Mouse (Mus musculus): ENCODE results near the gene Efna2. TPM values are rescaled to one million over a fixed set of nuclear protein-coding genes. Genes with fewer than 3 reads are reported as not detected.

The Efna2 gene
- polyA plus RNA-seq, 1 experiment from 2014 or later: 20.6 TPM

DNA sequence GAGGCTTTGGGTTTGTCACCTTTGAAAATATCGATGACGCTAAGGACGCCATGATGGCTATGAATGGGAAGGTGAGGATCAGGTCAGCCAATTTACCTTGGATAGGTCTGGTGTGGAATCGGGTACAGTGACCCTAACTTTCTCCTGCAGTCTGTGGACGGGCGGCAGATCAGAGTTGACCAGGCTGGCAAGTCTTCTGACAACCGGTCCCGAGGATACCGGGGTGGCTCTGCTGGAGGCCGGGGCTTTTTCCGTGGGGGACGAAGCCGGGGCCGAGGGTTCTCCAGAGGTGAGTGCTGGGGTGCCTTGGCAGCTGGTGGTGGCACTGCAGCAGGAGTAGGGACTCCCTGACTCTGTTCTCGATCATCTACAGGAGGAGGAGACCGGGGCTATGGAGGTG lies 9.2 kb upstream of the Efna2 start:
- peaks cover 59% of the 10 kb centered on the region for H3K4me1 ChIP-seq
- WGBS: 95% methylated on average over 16 of the region's 16 CpGs

DNA sequence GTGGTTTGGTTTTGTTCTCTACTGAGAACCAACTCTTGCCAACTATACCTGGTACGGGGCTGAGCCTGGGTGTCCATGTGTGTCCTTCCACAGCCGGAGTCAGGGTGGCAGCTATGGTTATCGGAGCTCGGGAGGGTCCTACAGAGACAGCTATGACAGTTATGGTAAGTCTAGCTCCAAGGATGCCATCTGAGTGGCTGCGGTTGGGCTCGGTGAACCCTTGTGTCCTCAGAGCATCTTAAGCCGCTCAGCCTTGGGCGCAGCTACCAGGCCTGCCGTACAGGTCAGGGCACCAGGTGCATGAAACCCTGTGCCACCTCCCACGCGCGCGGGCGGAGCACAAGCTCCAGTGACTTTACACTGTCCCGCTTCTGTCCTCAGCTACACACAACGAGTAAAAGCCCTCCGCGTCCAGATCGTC lies 8.7 kb upstream of the Efna2 start:
- no peak for DNase-seq (ENCODE audit: low spot score)
- Histone ChIP-seq H3K9me3 (no peaks in the 10 kb centered on the region), H3K4me1 (peaks cover 56% of the 10 kb centered on the region), H3K27me3 (ENCODE audit: insufficient read depth, poor library complexity, severe bottlenecking) (no peaks in the 10 kb centered on the region), H3K36me3 (peaks cover 32% of the 10 kb centered on the region), H3K27ac (no peak overlapping the region), H3K4me3 (0 out of 2 replicates have a peak overlapping the region, but pooled peaks have one; percentile 12)
- WGBS: 95% methylated on average over 19 of the region's 19 CpGs

More for the DNA sequence above, 9.2 kb upstream of the Efna2 start:
- Histone ChIP-seq H3K27me3 (ENCODE audit: insufficient read depth, poor library complexity, severe bottlenecking) (no peaks in the 10 kb centered on the region), H3K27ac (no peak overlapping the region), H3K9me3 (no peaks in the 10 kb centered on the region), H3K4me3 (0 out of 2 replicates have a peak overlapping the region, but pooled peaks have one; percentile 12), H3K36me3 (peaks cover 32% of the 10 kb centered on the region)
- DNase-seq (ENCODE audit: low spot score): no peak

DNA sequence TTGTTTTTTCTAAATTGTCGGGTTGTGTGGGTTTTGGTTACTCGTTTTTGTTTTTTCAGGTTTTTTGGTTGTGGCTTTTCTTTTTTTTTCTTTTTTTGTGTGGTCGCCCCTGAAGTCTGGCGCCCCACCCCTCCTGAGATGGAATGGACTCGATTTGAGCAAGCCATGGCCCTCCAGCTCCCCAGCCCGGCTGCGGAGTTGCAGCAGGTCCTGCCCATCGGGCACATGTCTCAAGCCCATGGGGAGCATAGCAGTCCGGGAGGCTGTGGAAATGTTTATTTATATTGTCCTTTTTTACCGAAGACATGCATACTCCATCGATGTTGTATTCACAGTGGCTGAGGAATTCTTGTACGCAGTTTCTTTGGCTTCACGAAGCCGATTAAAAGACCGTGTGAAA lies 8.0 kb upstream of the Efna2 start:
- Histone ChIP-seq H3K4me1 (peaks cover 57% of the 10 kb centered on the region), H3K36me3 (peaks cover 32% of the 10 kb centered on the region), H3K4me3 (no peak overlapping the region), H3K9me3 (no peaks in the 10 kb centered on the region), H3K27ac (no peak overlapping the region), H3K27me3 (ENCODE audit: insufficient read depth, poor library complexity, severe bottlenecking) (no peaks in the 10 kb centered on the region)
- no peak for DNase-seq (ENCODE audit: low spot score)
- 90% methylated on average over 15 of the region's 15 CpGs for WGBS

DNA sequence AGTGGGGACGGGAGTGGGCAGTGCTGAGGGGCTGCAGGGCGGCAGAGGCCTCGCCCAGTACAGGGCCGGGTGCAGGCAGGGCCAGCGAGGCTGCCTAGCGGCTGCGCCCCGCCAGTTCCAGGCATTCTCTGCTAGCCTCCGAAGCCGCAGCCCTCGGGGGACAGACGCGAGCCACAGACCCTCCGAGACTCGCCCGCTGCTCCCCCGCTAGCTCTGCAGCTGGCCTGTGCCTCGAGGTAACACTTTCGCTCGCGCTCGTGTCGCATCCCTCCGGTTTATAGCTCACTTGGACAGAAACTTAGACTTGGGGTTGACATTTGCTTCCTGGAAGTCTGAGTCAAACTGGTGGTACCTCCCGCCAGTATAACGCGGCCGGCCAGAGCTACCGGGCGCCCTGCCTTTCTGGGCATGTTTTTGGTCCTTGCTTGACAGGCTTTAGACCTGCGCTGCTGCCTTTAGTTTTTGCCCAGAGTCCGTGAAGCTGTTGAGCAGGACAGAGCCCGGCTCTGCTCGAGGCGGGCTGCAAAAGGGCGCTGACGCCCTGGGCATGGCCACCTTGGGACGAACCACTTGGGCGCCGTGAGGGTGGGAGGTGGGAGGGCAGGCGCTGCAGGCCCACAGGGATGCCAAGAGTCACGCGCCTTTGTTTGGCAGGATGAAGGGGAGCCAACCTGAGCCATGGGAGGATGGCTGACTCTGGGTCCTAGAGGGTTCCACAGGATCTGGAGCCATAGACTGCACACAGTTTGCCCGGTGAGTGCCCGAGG lies 7.3 kb upstream of the Efna2 start:
- H3K9me3 ChIP-seq: no peaks in the 10 kb centered on the region
- H3K4me1 ChIP-seq: peaks cover 56% of the 10 kb centered on the region
- DNase-seq (ENCODE audit: low spot score): no peak
- H3K4me3 ChIP-seq: peak overlapping the region; percentile 73
- H3K27ac ChIP-seq: peak overlapping the region; percentile 87
- H3K27me3 ChIP-seq (ENCODE audit: insufficient read depth, poor library complexity, severe bottlenecking): no peaks in the 10 kb centered on the region
- H3K36me3 ChIP-seq: peaks cover 32% of the 10 kb centered on the region
- 84% methylated on average over 45 of the region's 45 CpGs for WGBS

DNA sequence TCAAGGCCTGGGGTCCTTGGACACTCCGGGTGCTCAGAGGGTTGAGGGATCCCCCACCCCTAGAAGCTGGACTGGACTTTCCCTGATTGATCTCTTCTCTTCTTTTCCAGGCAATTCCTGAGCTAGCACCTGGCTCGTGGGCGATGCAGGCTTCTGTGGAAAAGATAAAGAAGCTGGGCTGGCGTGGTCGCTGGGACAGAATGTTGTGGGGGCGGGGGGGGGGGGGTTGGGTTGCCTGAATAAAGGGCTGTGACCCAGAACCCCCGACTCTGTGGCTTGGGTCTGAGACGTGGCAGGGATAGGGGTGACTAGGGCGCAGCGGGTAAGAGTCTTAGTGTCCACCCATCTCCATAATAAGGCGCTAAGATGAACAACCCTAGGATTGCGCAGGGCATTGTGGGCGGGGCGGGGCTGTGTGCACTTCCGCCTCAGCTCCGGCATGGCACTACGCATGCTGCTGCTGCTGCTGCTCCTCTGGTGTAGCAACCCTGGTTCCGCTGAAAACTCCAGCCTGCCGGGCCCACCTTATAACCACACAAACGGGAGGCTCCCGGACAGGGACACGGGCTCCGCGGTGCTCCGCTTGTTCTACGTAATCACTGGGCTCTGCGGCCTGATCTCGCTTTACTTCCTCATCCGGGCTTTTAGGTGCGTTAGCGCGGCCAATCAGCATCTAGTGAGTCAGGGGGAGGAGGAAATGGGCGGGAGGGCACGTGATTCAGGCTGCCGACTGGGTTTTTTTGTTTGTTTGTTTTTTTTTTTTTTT lies 6.6 kb upstream of the Efna2 start, which contains the start of gene 1600002K03Rik:
Gene 1600002K03Rik (plus strand): TSS at position 418 of the 766 bp plus-strand sequence.
- Histone ChIP-seq H3K27me3 (ENCODE audit: insufficient read depth, poor library complexity, severe bottlenecking) (no peaks in the 10 kb centered on the region), H3K36me3 (peaks cover 32% of the 10 kb centered on the region), H3K4me3 (peak within 1 kb of the TSS; percentile 73), H3K9me3 (no peaks in the 10 kb centered on the region), H3K27ac (peak within 1 kb of the TSS; percentile 87), H3K4me1 (peaks cover 58% of the 10 kb centered on the region)
- WGBS: 5% methylated on average over 35 of the region's 35 CpGs
- peak; percentile 96 for DNase-seq (ENCODE audit: low spot score)

DNA sequence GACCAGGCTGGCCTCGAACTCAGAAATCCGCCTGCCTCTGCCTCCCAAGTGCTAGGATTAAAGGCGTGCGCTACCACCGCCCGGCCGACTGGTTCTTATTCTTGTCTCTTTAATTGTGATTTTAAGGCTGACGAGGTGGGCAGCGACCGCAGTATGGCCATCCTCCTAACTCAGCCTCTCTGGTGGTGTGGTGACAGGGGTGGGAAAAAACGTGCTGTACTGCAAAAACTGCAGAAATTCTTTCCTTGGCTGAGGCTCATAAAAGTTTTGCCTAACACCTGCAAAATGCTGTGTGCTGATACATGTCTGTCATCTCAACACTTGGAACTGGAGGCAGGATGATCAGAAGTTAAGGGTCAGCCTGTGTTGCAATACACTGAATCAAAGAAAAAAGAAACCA lies 5.9 kb upstream of the Efna2 start:
- H3K27me3 ChIP-seq (ENCODE audit: insufficient read depth, poor library complexity, severe bottlenecking): no peaks in the 10 kb centered on the region
- H3K9me3 ChIP-seq: no peaks in the 10 kb centered on the region
- peak overlapping the region; percentile 73 for H3K4me3 ChIP-seq
- H3K27ac ChIP-seq: peak overlapping the region; percentile 87
- H3K36me3 ChIP-seq: peaks cover 32% of the 10 kb centered on the region
- DNase-seq (ENCODE audit: low spot score): no peak
- H3K4me1 ChIP-seq: peaks cover 65% of the 10 kb centered on the region
- WGBS: 7% methylated on average over 11 of the region's 11 CpGs

DNA sequence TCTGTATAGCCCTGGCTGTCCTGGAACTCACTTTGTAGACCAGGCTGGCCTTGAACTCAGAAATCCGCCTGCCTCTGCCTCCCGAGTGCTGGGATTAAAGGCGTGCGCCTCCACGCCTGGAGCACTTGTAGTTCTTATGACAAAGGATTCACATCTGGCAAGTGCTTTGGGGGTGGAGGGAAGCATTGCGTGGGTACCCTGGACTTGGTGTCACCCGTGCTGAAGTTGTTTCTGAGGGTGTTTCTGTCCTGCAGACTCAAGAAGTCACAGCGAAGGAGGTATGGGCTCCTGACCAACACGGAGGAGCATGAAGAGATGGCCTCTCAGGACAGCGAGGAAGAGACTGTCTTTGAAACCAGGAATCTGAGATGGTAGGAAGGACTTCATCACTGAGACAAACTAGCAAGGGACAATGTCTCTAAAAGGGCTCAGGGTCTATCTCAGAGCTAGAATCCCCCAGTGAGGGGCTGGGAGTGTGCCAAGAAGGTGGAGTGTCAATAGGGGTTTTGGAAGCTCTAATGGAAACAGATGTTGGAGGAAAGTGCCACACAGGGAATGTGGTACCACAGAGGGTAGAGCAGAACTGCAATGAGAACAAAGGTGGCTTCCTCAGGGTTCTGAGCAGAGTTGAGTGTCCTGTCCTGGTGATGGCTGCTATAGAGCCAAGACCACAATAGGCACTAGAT lies 5.2 kb upstream of the Efna2 start:
- H3K27me3 ChIP-seq (ENCODE audit: insufficient read depth, poor library complexity, severe bottlenecking): no peaks in the 10 kb centered on the region
- peaks cover 63% of the 10 kb centered on the region for H3K4me1 ChIP-seq
- H3K4me3 ChIP-seq: no peak overlapping the region
- whole genome bisulfite sequencing: 85% methylated on average over 10 of the region's 10 CpGs
- peaks cover 32% of the 10 kb centered on the region for H3K36me3 ChIP-seq
- H3K9me3 ChIP-seq: no peaks in the 10 kb centered on the region
- H3K27ac ChIP-seq: no peak overlapping the region
- no peak for DNase-seq (ENCODE audit: low spot score)

DNA sequence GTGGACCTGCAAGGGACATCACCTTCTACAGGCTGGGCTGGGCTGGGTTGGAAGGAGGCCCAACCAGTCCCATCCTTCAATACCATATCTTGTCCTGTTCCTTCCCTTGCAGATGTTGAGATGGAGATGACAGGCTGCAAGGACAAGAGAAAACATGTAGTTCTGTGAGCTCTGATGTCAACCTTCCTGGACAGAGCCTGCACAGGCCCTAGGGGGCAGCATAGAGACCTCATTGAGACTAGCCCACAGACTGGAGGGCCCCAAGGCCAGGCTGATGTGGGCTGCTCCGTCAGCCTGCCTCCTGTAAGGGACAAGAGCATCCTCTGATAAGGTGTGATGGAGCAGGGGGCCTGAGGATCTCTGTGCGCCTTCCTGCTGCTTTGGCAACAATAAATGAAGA lies 4.6 kb upstream of the Efna2 start:
- H3K9me3 ChIP-seq: no peaks in the 10 kb centered on the region
- no peak for DNase-seq (ENCODE audit: low spot score)
- peaks cover 31% of the 10 kb centered on the region for H3K36me3 ChIP-seq
- H3K4me3 ChIP-seq: no peak overlapping the region
- no peak overlapping the region for H3K27ac ChIP-seq
- 33% methylated on average over 2 of the region's 2 CpGs for WGBS
- peaks cover 63% of the 10 kb centered on the region for H3K4me1 ChIP-seq
- 0 out of 2 replicates have a peak, but pooled peaks cover 1% of the 10 kb centered on the region for H3K27me3 ChIP-seq (ENCODE audit: insufficient read depth, poor library complexity, severe bottlenecking)

DNA sequence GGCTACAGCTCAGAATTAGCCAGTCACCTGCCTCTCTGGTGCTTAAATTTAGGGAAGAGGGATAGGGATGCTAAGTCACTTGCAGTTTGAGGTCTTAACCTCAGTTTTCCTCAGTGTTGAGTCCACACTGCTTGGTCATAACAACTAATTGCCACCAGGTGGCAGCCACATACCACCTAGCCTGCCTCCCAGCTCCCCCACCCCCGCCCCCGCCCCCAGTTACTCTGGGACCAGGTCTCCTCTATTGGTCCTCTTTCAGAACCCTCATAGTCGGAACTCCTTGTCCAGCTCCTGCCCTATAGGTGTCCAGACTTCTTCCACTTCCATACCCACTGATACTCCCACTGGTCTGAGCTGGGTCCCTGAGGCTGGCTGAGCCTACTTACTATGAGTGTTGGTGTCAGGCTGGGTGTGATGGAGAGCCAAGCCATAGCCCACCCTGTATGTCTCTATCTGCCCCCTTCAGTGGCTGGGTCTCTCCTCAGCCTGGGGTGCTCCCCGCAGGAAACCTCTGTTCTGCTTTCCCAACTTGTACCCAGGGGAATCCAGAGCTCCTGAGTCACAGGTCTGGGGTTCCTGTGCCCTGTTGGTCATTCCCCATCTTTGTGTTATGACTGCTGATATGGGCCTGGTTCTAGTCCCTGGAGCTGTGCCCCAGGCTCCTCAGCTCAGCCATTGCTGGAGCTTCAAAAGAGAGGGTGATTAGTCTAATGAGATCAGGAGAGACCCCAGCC lies 3.6 kb upstream of the Efna2 start:
- Histone ChIP-seq H3K4me1 (peaks cover 67% of the 10 kb centered on the region), H3K9me3 (no peaks in the 10 kb centered on the region), H3K27ac (no peak overlapping the region), H3K4me3 (peak overlapping the region; percentile 3), H3K27me3 (ENCODE audit: insufficient read depth, poor library complexity, severe bottlenecking) (peaks cover 10% of the 10 kb centered on the region), H3K36me3 (peaks cover 21% of the 10 kb centered on the region)
- no peak for DNase-seq (ENCODE audit: low spot score)
- WGBS: 26% methylated on average over 4 of the region's 4 CpGs

DNA sequence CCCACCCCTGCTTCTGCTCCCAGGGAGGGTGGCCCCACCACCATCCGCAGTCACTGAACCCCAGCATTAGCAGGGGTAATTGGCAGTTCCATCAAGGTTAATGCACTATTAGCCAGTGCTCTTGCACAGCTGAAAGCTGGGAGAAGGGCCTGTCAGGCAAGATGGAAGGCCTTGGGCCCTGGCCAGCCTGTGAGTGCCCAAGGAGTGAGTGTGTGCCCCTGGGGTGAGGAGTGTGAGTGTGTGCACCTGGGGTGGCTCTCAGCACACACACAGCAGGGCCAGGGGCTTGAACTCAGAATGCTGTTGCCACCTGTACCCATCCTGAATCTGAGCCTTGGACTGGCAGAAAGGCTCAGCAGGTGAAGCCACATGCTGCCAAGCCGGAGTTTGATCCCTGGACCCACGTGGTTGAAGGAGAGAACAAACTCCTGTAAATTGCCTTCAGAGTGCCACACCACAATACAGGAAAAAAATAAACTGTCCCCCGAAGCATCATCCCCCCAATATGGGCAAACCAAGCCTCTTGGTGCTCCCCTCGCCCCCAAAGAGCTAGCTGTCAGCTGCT lies 2.9 kb upstream of the Efna2 start:
- H3K9me3 ChIP-seq: no peaks in the 10 kb centered on the region
- H3K4me1 ChIP-seq: peaks cover 74% of the 10 kb centered on the region
- peaks cover 13% of the 10 kb centered on the region for H3K27me3 ChIP-seq (ENCODE audit: insufficient read depth, poor library complexity, severe bottlenecking)
- no peak overlapping the region for H3K4me3 ChIP-seq
- peaks cover 14% of the 10 kb centered on the region for H3K36me3 ChIP-seq
- H3K27ac ChIP-seq: no peak overlapping the region
- no peak for DNase-seq (ENCODE audit: low spot score)
- WGBS: 79% methylated on average over 5 of the region's 5 CpGs

DNA sequence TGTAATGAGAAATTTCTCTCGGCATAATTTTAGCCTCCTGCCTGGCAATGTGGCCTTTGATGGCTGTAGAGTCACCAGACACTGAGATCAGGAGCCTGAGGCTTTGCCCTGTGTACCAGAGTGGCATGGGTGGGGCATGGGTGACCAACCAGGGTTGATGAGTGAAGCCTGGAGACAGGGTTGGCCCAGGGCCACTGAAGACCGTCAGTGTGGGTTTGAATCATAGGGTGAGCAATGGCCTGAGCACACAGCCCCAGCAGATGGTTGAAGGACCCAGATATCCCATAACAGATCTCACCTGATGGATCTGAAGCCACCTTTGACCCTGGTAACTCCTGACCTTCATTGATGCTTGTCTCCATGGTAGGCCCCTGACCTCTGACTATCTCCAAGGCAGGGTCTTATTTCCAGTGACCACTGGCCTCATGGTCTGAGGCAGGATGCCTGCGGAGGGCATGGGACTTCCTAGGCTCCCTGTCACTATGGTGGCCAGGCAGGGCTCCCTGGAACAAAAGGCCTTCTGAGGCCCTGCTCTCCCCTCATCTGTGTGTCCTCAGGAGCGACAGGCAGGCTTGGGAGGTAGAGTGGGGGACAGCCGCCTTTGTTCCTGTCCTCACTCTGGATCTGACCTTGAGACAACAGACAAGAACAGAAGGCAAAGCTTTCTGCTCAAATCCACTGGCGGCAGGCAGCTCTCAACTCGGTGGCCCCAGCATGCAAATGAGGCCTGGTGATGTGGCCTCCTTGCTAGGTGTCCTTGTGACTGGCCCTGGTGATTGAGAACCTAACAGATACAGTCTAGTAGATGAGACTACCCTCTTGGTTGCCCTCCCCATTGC lies 1.6 kb upstream of the Efna2 start:
- Histone ChIP-seq H3K27me3 (ENCODE audit: insufficient read depth, poor library complexity, severe bottlenecking) (peaks cover 16% of the 10 kb centered on the region), H3K27ac (peak overlapping the region; percentile 93), H3K4me1 (peaks cover 64% of the 10 kb centered on the region), H3K9me3 (no peaks in the 10 kb centered on the region), H3K4me3 (no peak overlapping the region), H3K36me3 (peaks cover 5% of the 10 kb centered on the region; the same call in 1 of the 2 replicates)
- DNase-seq (ENCODE audit: low spot score): no peak
- 58% methylated on average over 7 of the region's 7 CpGs for WGBS
